Mouse (Mus musculus) CH12.LX (cell line): ENCODE results near the gene Cnep1r1. TPM values are rescaled to one million over a fixed set of nuclear protein-coding genes. Genes with fewer than 3 reads are reported as not detected.

Source experiments
- DNase-seq: peaks from one replicate; pipeline ENCODE4 v3.0.0-alpha.2; 2013; ENCODE audit errors: extremely low read depth
- H3K27ac ChIP-seq: 2 replicates; pipeline ENCODE4 v1.5.1; 2012; ENCODE audit warnings: low read depth, mild to moderate bottlenecking, control low read depth, moderate library complexity; ENCODE audit not compliant: insufficient read depth
- H3K27me3 ChIP-seq: replicated peaks from 2 replicates; pipeline ENCODE3; 2012; ENCODE audit warnings: inconsistent platforms
- H3K36me3 ChIP-seq, 2 experiments: replicated peaks in 1 of 2; 2 replicates each; pipeline versions ENCODE3 to v1.6.1; 2012; ENCODE audit warnings: inconsistent platforms in 1 of 2, low read length in 1 of 2, mild to moderate bottlenecking in 1 of 2, mixed read lengths in 1 of 2, moderate library complexity in 1 of 2; ENCODE audit not compliant: control insufficient read depth in 1 of 2, insufficient read depth in 1 of 2
- H3K4me1 ChIP-seq, 2 experiments: 2 replicates each; pipeline ENCODE4 v1.6.1; 2012; ENCODE audit warnings: inconsistent platforms in 1 of 2, moderate library complexity in 1 of 2; ENCODE audit not compliant: insufficient read depth in 2 of 2, control insufficient read depth in 1 of 2
- H3K4me2 ChIP-seq: 2 replicates; pipeline ENCODE4 v1.6.1; 2012; ENCODE audit warnings: low read depth, mild to moderate bottlenecking, control low read depth; ENCODE audit not compliant: poor library complexity, insufficient read depth, severe bottlenecking
- H3K4me3 ChIP-seq, 3 experiments: fragments of 150-350 bp in 1 of 3; sonication (generic) in 1 of 3; replicated peaks in 1 of 3; 2 replicates each; pipeline versions ENCODE3 to v1.5.1; 2011 to 2012; ENCODE audit warnings: low read depth in 2 of 3, low read length in 2 of 3, mild to moderate bottlenecking in 2 of 3, moderate library complexity in 2 of 3, control low read depth in 1 of 3, improper control_type of control experiment in 1 of 3, inconsistent platforms in 1 of 3, mixed read lengths in 1 of 3; ENCODE audit not compliant: poor library complexity in 1 of 3
- H3K79me2 ChIP-seq: replicated peaks from 2 replicates; pipeline ENCODE4 v1.6.1; 2012; ENCODE audit warnings: mild to moderate bottlenecking, moderate library complexity; ENCODE audit not compliant: control insufficient read depth, poor library complexity, insufficient read depth, severe bottlenecking; ENCODE audit errors: extremely low read depth
- H3K9ac ChIP-seq: 2 replicates; pipeline ENCODE4 v1.6.1; 2012; ENCODE audit warnings: low read depth, mild to moderate bottlenecking, control low read depth, moderate library complexity; ENCODE audit not compliant: insufficient read depth
- H3K9me3 ChIP-seq: replicated peaks from 2 replicates; pipeline ENCODE3; 2012; ENCODE audit warnings: low read length, inconsistent platforms, mixed read lengths
- BHLHE40 ChIP-seq: IDR thresholded peaks from 2 replicates; pipeline ENCODE4 v1.6.1; 2011; ENCODE audit warnings: mild to moderate bottlenecking, low read depth, low read length, improper control_type of control experiment
- CHD1 ChIP-seq: IDR thresholded peaks from 2 replicates; pipeline ENCODE4 v1.6.1; 2012; ENCODE audit warnings: low read depth, low read length, improper control_type of control experiment, inconsistent platforms
- CHD2 ChIP-seq: IDR thresholded peaks from 2 replicates; pipeline ENCODE4 v1.6.1; 2011; ENCODE audit warnings: low read length, improper control_type of control experiment
- CTCF ChIP-seq, 2 experiments: IDR thresholded peaks in 1 of 2; conservative IDR thresholded peaks in 1 of 2; 2 replicates each; pipeline ENCODE4 v1.5.1; 2011 to 2012; ENCODE audit warnings: low read depth in 2 of 2, low read length in 2 of 2, improper control_type of control experiment in 1 of 2, inconsistent platforms in 1 of 2, mild to moderate bottlenecking in 1 of 2, moderate library complexity in 1 of 2
- EP300 ChIP-seq: IDR thresholded peaks from 2 replicates; pipeline ENCODE4 v1.6.1; 2011; ENCODE audit warnings: low read length, improper control_type of control experiment
- HCFC1 ChIP-seq: IDR thresholded peaks from 2 replicates; pipeline ENCODE4 v1.6.1; 2012; ENCODE audit warnings: low read depth, mild to moderate bottlenecking, inconsistent platforms, low read length, improper control_type of control experiment
- JUN ChIP-seq: IDR thresholded peaks from 2 replicates; pipeline ENCODE4 v1.6.1; 2011; ENCODE audit warnings: low read depth, mild to moderate bottlenecking, low read length, improper control_type of control experiment, moderate library complexity; ENCODE audit not compliant: insufficient read depth
- KAT2A ChIP-seq: IDR thresholded peaks from 2 replicates; pipeline ENCODE4 v1.6.1; 2012; ENCODE audit warnings: low read length, improper control_type of control experiment, inconsistent platforms; ENCODE audit not compliant: insufficient replicate concordance
- MYC ChIP-seq: IDR thresholded peaks from 2 replicates; pipeline ENCODE4 v1.6.1; 2011; ENCODE audit warnings: low read depth, mild to moderate bottlenecking, improper control_type of control experiment, low read length
- NELFE ChIP-seq: IDR thresholded peaks from 2 replicates; pipeline ENCODE4 v1.6.1; 2011; ENCODE audit warnings: low read depth, low read length, improper control_type of control experiment
- NRF1 ChIP-seq: IDR thresholded peaks from 2 replicates; pipeline ENCODE4 v1.6.1; 2014; ENCODE audit warnings: low read depth, mild to moderate bottlenecking, inconsistent platforms, low read length, improper control_type of control experiment, moderate library complexity
- POLR2A ChIP-seq: IDR thresholded peaks from 2 replicates; pipeline ENCODE4 v1.6.1; 2011; ENCODE audit warnings: low read depth, mild to moderate bottlenecking, improper control_type of control experiment, low read length
- RCOR1 ChIP-seq: conservative IDR thresholded peaks from 2 replicates; pipeline ENCODE4 v1.6.1; 2012; ENCODE audit warnings: low read depth, mild to moderate bottlenecking, inconsistent platforms, low read length, improper control_type of control experiment
- SMC3 ChIP-seq: IDR thresholded peaks from 2 replicates; pipeline ENCODE4 v1.6.1; 2011; ENCODE audit warnings: low read depth, low read length, improper control_type of control experiment
- TBP ChIP-seq: conservative IDR thresholded peaks from 2 replicates; pipeline ENCODE4 v1.6.1; 2011; ENCODE audit warnings: low read depth, low read length, improper control_type of control experiment
- USF2 ChIP-seq: conservative IDR thresholded peaks from 2 replicates; pipeline ENCODE4 v1.6.1; 2011; ENCODE audit warnings: low read depth, low read length, improper control_type of control experiment
- ZMIZ1 ChIP-seq: IDR thresholded peaks from 2 replicates; pipeline ENCODE4 v1.6.1; 2012; ENCODE audit warnings: low read depth, mild to moderate bottlenecking, inconsistent platforms, low read length, improper control_type of control experiment
- ZNF384 ChIP-seq: IDR thresholded peaks from 2 replicates; pipeline ENCODE4 v1.6.1; 2012; ENCODE audit warnings: low read depth, low read length, improper control_type of control experiment, inconsistent platforms
- dilution Hi-C: fragments of 300-500 bp; cut with MboI; formaldehyde crosslinking; loops from 2 replicates; pipeline ENCODE4 v1.14.3; 2020; ENCODE audit warnings: low sequenced_read_pairs; ENCODE audit not compliant: extremely low pct_unique_long_range_greater_than_20kb, extremely low pct_ligation_motif_present
- in situ Hi-C: fragments of 300-500 bp; cut with MboI; formaldehyde crosslinking; loops from 3 replicates; pipeline ENCODE4 v1.14.3; 2019; ENCODE audit warnings: low sequenced_read_pairs, low pct_ligation_motif_present, low pct_unique_long_range_greater_than_20kb, mixed read lengths
- polyA plus RNA-seq: library from polyadenylated mRNA; unstranded; fragments of >175 nt; gene quantifications from 2 replicates; pipeline ENCODE4 v1.2.1, GENCODE M21; 2012; ENCODE audit warnings: low read depth; ENCODE audit not compliant: insufficient read length
- total RNA-seq, 2 experiments: library from RNA; depleted of rRNA; stranded (reverse); fragments of 300-350 nt in 1 of 2; fragments of >200 nt in 1 of 2; gene quantifications; 2 replicates each; pipeline ENCODE4 v1.2.3; 2012 to 2014

Cnep1r1 gene
- total and polyA plus RNA-seq, 3 experiments = 8.7 to 31.2 (median 30.8) TPM

GRCm38 (mm10) chr8:88177291-88177690 is 58.7 kb downstream of the Cnep1r1 start:
- dilution Hi-C loops = no loop called here
- DNase-seq = peak; percentile 38
- in situ Hi-C loops = no loop called here

GRCm38 (mm10) chr8:88183121-88183520 is 64.6 kb downstream of the Cnep1r1 start:
- H3K4me3 ChIP-seq = no peak overlapping the region
- H3K27me3 ChIP-seq = no peaks in the 10 kb centered on the region
- no peak overlapping the region for H3K4me2 ChIP-seq
- H3K4me1 ChIP-seq = peaks cover 0 to 4% of the 10 kb centered on the region in 2 experiments; a peak in 2 of 4 replicates
- H3K79me2 ChIP-seq = no peaks in the 10 kb centered on the region
- DNase-seq = no peak
- no peak overlapping the region for H3K27ac ChIP-seq
- H3K9me3 ChIP-seq = peaks cover 2% of the 10 kb centered on the region
- H3K9ac ChIP-seq = no peak overlapping the region
- no peaks in the 10 kb centered on the region for H3K36me3 ChIP-seq
- dilution Hi-C loops (no loop called here), in situ Hi-C loops (no loop called here)
- no peak for TF ChIP-seq CTCF (conservative IDR thresholded peaks at IDR 0.05 in 1 of 2, IDR thresholded peaks at IDR 0.05 in 1 of 2; ENCODE audit: low read depth in 2 of 2, low read length in 2 of 2)
- no peak for TF ChIP-seq SMC3
- TF ChIP-seq JUN = no peak
- TF ChIP-seq MYC = no peak
- no peak for TF ChIP-seq TBP
- no peak for TF ChIP-seq POLR2A
- TF ChIP-seq USF2 = no peak
- no peak for TF ChIP-seq ZNF384
- no peak for TF ChIP-seq BHLHE40
- no peak for TF ChIP-seq HCFC1
- TF ChIP-seq NELFE = no peak
- TF ChIP-seq CHD1 = no peak
- TF ChIP-seq KAT2A = no peak
- TF ChIP-seq EP300 = no peak
- TF ChIP-seq NRF1 = no peak
- no peak for TF ChIP-seq ZMIZ1
- no peak for TF ChIP-seq RCOR1

More at GRCm38 (mm10) chr8:88177291-88177690, 58.7 kb downstream of the Cnep1r1 start:
- Histone ChIP-seq H3K9ac (no peak overlapping the region), H3K4me2 (0 out of 2 replicates have a peak overlapping the region, but pooled peaks have one; percentile 24)
- no peak for TF ChIP-seq CHD2
- 0 out of 2 replicates have a peak, but pooled peaks have one; percentile 23 for TF ChIP-seq POLR2A
- TF ChIP-seq, all 38 proteins: peak for 1
- Histone ChIP-seq H3K4me1 (peaks cover 0 to 4% of the 10 kb centered on the region in 2 experiments; a peak in 1 of 4 replicates), H3K27ac (no peak overlapping the region), H3K9me3 (peaks cover 2% of the 10 kb centered on the region), H3K36me3 (peaks cover 4 to 30% of the 10 kb centered on the region in 2 experiments), H3K4me3 (no peak overlapping the region), H3K79me2 (no peaks in the 10 kb centered on the region), H3K27me3 (no peaks in the 10 kb centered on the region)

Other genes starting within 250 kb of the Cnep1r1 start
- gene Zfp423, start 159.2 kb upstream of the Cnep1r1 start, total RNA-seq (2012; rRNA removed) = 0.25 and 0.42 TPM in 2 replicates
- gene Zfp423, start 159.2 kb upstream of the Cnep1r1 start, total RNA-seq (2014; rRNA removed) = 0.32 and 0.46 TPM in 2 replicates
- 2.3 and 2.7 TPM in 2 replicates for gene Zfp423, start 159.2 kb upstream of the Cnep1r1 start, polyA plus RNA-seq
- 46.6 and 60.8 TPM in 2 replicates for gene Heatr3, start 19.1 kb downstream of the Cnep1r1 start, total RNA-seq (2012; rRNA removed)
- 126 TPM in 2 replicates for gene Heatr3, start 19.1 kb downstream of the Cnep1r1 start, total RNA-seq (2014; rRNA removed)
- 84.9 and 92.6 TPM in 2 replicates for gene Heatr3, start 19.1 kb downstream of the Cnep1r1 start, polyA plus RNA-seq
- 20.1 and 26.8 TPM in 2 replicates for gene Tent4b, start 80.4 kb downstream of the Cnep1r1 start, total RNA-seq (2012; rRNA removed)
- gene Tent4b, start 80.4 kb downstream of the Cnep1r1 start, total RNA-seq (2014; rRNA removed) = 27.9 and 33.6 TPM in 2 replicates
- gene Tent4b, start 80.4 kb downstream of the Cnep1r1 start, polyA plus RNA-seq = 32.4 and 37.8 TPM in 2 replicates
- gene Adcy7, start 153.6 kb downstream of the Cnep1r1 start, total RNA-seq (2012; rRNA removed) = 25.7 and 25.9 TPM in 2 replicates
- gene Adcy7, start 153.6 kb downstream of the Cnep1r1 start, total RNA-seq (2014; rRNA removed) = 25.5 and 27.0 TPM in 2 replicates
- gene Adcy7, start 153.6 kb downstream of the Cnep1r1 start, polyA plus RNA-seq = 28.5 and 28.8 TPM in 2 replicates
- 46.3 and 46.6 TPM in 2 replicates for gene Brd7, start 243.4 kb downstream of the Cnep1r1 start, total RNA-seq (2012; rRNA removed)
- 31.9 and 41.1 TPM in 2 replicates for gene Brd7, start 243.4 kb downstream of the Cnep1r1 start, total RNA-seq (2014; rRNA removed)
- gene Brd7, start 243.4 kb downstream of the Cnep1r1 start, polyA plus RNA-seq = 106 and 134 TPM in 2 replicates